In genomic region chr14:78667763-78668162, GRCm38 (mm10) we compare ENCODE assay signal across 11 mouse cellular contexts.
DNase-seq lines count a peak whose midpoint lies in the region; ATAC-seq and TF ChIP-seq lines count a peak whose summit lies in the region.
"Had no signal": no experiment of that assay in that cellular context is flagged by ENCODE, and none has a peak within 500 bp of the region (broad histone marks: within the 10 kb centered on the region; RNA-seq: fewer than 3 reads in every experiment).

No protein-coding gene starts in this region.

- WGBS in forebrain, embryonic 14.5 days: 62% methylated on average over 5 of the region's 5 CpGs
- 70% methylated on average over 5 of the region's 5 CpGs for WGBS in forebrain, embryonic 10.5 days
- 64% methylated on average over 5 of the region's 5 CpGs for WGBS in hindbrain, embryonic 13.5 days
- WGBS in hindbrain, embryonic 11.5 days: 66% methylated on average over 5 of the region's 5 CpGs
- WGBS in midbrain, embryonic 12.5 days: 59% methylated on average over 5 of the region's 5 CpGs
- WGBS in midbrain, postnatal 0 days: 62% methylated on average over 5 of the region's 5 CpGs
- 65% methylated on average over 5 of the region's 5 CpGs for WGBS in neural tube, embryonic 14.5 days
- 64% methylated on average over 5 of the region's 5 CpGs for WGBS in neural tube, embryonic 15.5 days

- H3K36me3 ChIP-seq in forebrain, embryonic 14.5 days (ENCODE audit: control insufficient read depth, insufficient read depth, low read length): no peaks in the 10 kb centered on the region
- no peaks in the 10 kb centered on the region for H3K36me3 ChIP-seq in forebrain, embryonic 10.5 days (replicated peaks)
- no peaks in the 10 kb centered on the region for H3K36me3 ChIP-seq in hindbrain, embryonic 13.5 days
- no peaks in the 10 kb centered on the region for H3K36me3 ChIP-seq in hindbrain, embryonic 11.5 days (ENCODE audit: control insufficient read depth, insufficient read depth, low read length)
- no peaks in the 10 kb centered on the region for H3K36me3 ChIP-seq in midbrain, embryonic 12.5 days
- H3K36me3 ChIP-seq in midbrain, postnatal 0 days (ENCODE audit: insufficient read depth, low read length): no peaks in the 10 kb centered on the region
- H3K36me3 ChIP-seq in neural tube, embryonic 14.5 days (ENCODE audit: control insufficient read depth, insufficient read depth, low read length): no peaks in the 10 kb centered on the region
- no peaks in the 10 kb centered on the region for H3K36me3 ChIP-seq in neural tube, embryonic 15.5 days
- H3K36me3 ChIP-seq: embryonic facial prominence, embryonic 15.5 days had no signal

- H3K27me3 ChIP-seq in forebrain, embryonic 14.5 days (replicated peaks; ENCODE audit: control insufficient read depth, insufficient read depth, low read length): no peaks in the 10 kb centered on the region
- H3K27me3 ChIP-seq in forebrain, embryonic 10.5 days (ENCODE audit: poor library complexity, severe bottlenecking): no peaks in the 10 kb centered on the region
- H3K27me3 ChIP-seq in hindbrain, embryonic 13.5 days: no peaks in the 10 kb centered on the region
- H3K27me3 ChIP-seq in hindbrain, embryonic 11.5 days (ENCODE audit: control insufficient read depth, insufficient read depth, low read length): no peaks in the 10 kb centered on the region
- no peaks in the 10 kb centered on the region for H3K27me3 ChIP-seq in midbrain, embryonic 12.5 days
- no peaks in the 10 kb centered on the region for H3K27me3 ChIP-seq in midbrain, postnatal 0 days (ENCODE audit: insufficient read depth, low read length)
- H3K27me3 ChIP-seq in neural tube, embryonic 14.5 days (ENCODE audit: control insufficient read depth, insufficient read depth, low read length): no peaks in the 10 kb centered on the region
- H3K27me3 ChIP-seq in neural tube, embryonic 15.5 days (replicated peaks): no peaks in the 10 kb centered on the region
- H3K27me3 ChIP-seq: embryonic facial prominence, embryonic 15.5 days had no signal

- H3K4me3 ChIP-seq in forebrain, embryonic 14.5 days (ENCODE audit: low read depth, low read length): no peak overlapping the region
- H3K4me3 ChIP-seq in forebrain, embryonic 10.5 days: no peak overlapping the region
- no peak overlapping the region for H3K4me3 ChIP-seq in hindbrain, embryonic 13.5 days
- H3K4me3 ChIP-seq in hindbrain, embryonic 11.5 days (ENCODE audit: low read depth, low read length): no peak overlapping the region
- no peak overlapping the region for H3K4me3 ChIP-seq in midbrain, embryonic 12.5 days
- no peak overlapping the region for H3K4me3 ChIP-seq in midbrain, postnatal 0 days (ENCODE audit: low read depth, low read length)
- H3K4me3 ChIP-seq in neural tube, embryonic 14.5 days (ENCODE audit: low read depth, low read length): no peak overlapping the region
- no peak overlapping the region for H3K4me3 ChIP-seq in neural tube, embryonic 15.5 days (replicated peaks)
- H3K4me3 ChIP-seq: embryonic facial prominence, embryonic 15.5 days; erythroblast, embryonic 14.5 days; gastrocnemius, adult 2 months had no signal

- H3K4me1 ChIP-seq in forebrain, embryonic 14.5 days (ENCODE audit: control insufficient read depth, insufficient read depth, low read length): no peaks in the 10 kb centered on the region
- H3K4me1 ChIP-seq in forebrain, embryonic 10.5 days: no peaks in the 10 kb centered on the region
- H3K4me1 ChIP-seq in hindbrain, embryonic 13.5 days (replicated peaks): no peaks in the 10 kb centered on the region
- no peaks in the 10 kb centered on the region for H3K4me1 ChIP-seq in hindbrain, embryonic 11.5 days (replicated peaks; ENCODE audit: control insufficient read depth, insufficient read depth, low read length)
- H3K4me1 ChIP-seq in midbrain, embryonic 12.5 days: no peaks in the 10 kb centered on the region
- no peaks in the 10 kb centered on the region for H3K4me1 ChIP-seq in midbrain, postnatal 0 days (ENCODE audit: insufficient read depth, low read length)
- H3K4me1 ChIP-seq in neural tube, embryonic 14.5 days (ENCODE audit: control insufficient read depth, insufficient read depth, low read length): no peaks in the 10 kb centered on the region
- 0 out of 2 replicates have a peak, but pooled peaks cover 5% of the 10 kb centered on the region for H3K4me1 ChIP-seq in neural tube, embryonic 15.5 days
- H3K4me1 ChIP-seq: embryonic facial prominence, embryonic 15.5 days had no signal

- H3K4me2 ChIP-seq in forebrain, embryonic 14.5 days (ENCODE audit: low read length): no peak overlapping the region
- no peak overlapping the region for H3K4me2 ChIP-seq in hindbrain, embryonic 13.5 days
- no peak overlapping the region for H3K4me2 ChIP-seq in hindbrain, embryonic 11.5 days (replicated peaks; ENCODE audit: low read depth, low read length)
- no peak overlapping the region for H3K4me2 ChIP-seq in midbrain, embryonic 12.5 days (replicated peaks)
- H3K4me2 ChIP-seq in midbrain, postnatal 0 days (ENCODE audit: low read depth, low read length, poor library complexity, severe bottlenecking): no peak overlapping the region
- no peak overlapping the region for H3K4me2 ChIP-seq in neural tube, embryonic 14.5 days (ENCODE audit: low read depth, low read length)
- H3K4me2 ChIP-seq in neural tube, embryonic 15.5 days: no peak overlapping the region
- H3K4me2 ChIP-seq: embryonic facial prominence, embryonic 15.5 days had no signal

- TF ChIP-seq CTCF in midbrain, postnatal 0 days (IDR thresholded peaks at IDR 0.05): no peak

- peak; percentile 34; the same call in 1 of the 2 replicates for ATAC-seq in forebrain, embryonic 14.5 days
- 0 out of 2 replicates have a peak, but pooled peaks have one; percentile 27 for ATAC-seq in hindbrain, embryonic 13.5 days (ENCODE audit: low FRiP score)
- no peak for ATAC-seq in hindbrain, embryonic 11.5 days (ENCODE audit: low FRiP score)
- 0 out of 2 replicates have a peak, but pooled peaks have one; percentile 38 for ATAC-seq in midbrain, embryonic 12.5 days (ENCODE audit: low FRiP score, low read depth)
- ATAC-seq in midbrain, postnatal 0 days (ENCODE audit: low FRiP score): no peak
- ATAC-seq in neural tube, embryonic 14.5 days (ENCODE audit: low read depth): peak; percentile 33; the same call in 1 of the 2 replicates
- ATAC-seq in neural tube, embryonic 15.5 days (ENCODE audit: low FRiP score): no peak

- no peak overlapping the region for H3K27ac ChIP-seq in forebrain, embryonic 14.5 days (ENCODE audit: low read depth, low read length)
- H3K27ac ChIP-seq in forebrain, embryonic 10.5 days: no peak overlapping the region
- no peak overlapping the region for H3K27ac ChIP-seq in hindbrain, embryonic 13.5 days
- H3K27ac ChIP-seq in hindbrain, embryonic 11.5 days (ENCODE audit: low read depth, low read length): no peak overlapping the region
- no peak overlapping the region for H3K27ac ChIP-seq in midbrain, embryonic 12.5 days (replicated peaks)
- H3K27ac ChIP-seq in midbrain, postnatal 0 days (ENCODE audit: low read depth, low read length): no peak overlapping the region
- no peak overlapping the region for H3K27ac ChIP-seq in neural tube, embryonic 14.5 days (ENCODE audit: low read depth, low read length)
- no peak overlapping the region for H3K27ac ChIP-seq in neural tube, embryonic 15.5 days (replicated peaks)
- H3K27ac ChIP-seq: embryonic facial prominence, embryonic 15.5 days; gastrocnemius, adult 2 months had no signal

- DNase-seq in forebrain, embryonic 14.5 days (ENCODE audit: low spot score): no peak
- no peak for DNase-seq in forebrain, embryonic 10.5 days (ENCODE audit: extremely low spot score, low spot score)
- DNase-seq in hindbrain, embryonic 11.5 days (ENCODE audit: low spot score): no peak
- DNase-seq in midbrain, postnatal 0 days (ENCODE audit: low spot score): no peak

- H3K9me3 ChIP-seq in forebrain, embryonic 14.5 days (replicated peaks; ENCODE audit: control insufficient read depth, low read length): no peaks in the 10 kb centered on the region
- no peaks in the 10 kb centered on the region for H3K9me3 ChIP-seq in forebrain, embryonic 10.5 days
- no peaks in the 10 kb centered on the region for H3K9me3 ChIP-seq in hindbrain, embryonic 13.5 days
- H3K9me3 ChIP-seq in hindbrain, embryonic 11.5 days (ENCODE audit: control insufficient read depth, low read length): no peaks in the 10 kb centered on the region
- no peaks in the 10 kb centered on the region for H3K9me3 ChIP-seq in midbrain, embryonic 12.5 days
- H3K9me3 ChIP-seq in midbrain, postnatal 0 days (ENCODE audit: low read length): no peaks in the 10 kb centered on the region
- no peaks in the 10 kb centered on the region for H3K9me3 ChIP-seq in neural tube, embryonic 14.5 days (ENCODE audit: control insufficient read depth, low read length)
- H3K9me3 ChIP-seq in neural tube, embryonic 15.5 days (replicated peaks): no peaks in the 10 kb centered on the region
- H3K9me3 ChIP-seq: embryonic facial prominence, embryonic 15.5 days had no signal

- no peak overlapping the region for H3K9ac ChIP-seq in forebrain, embryonic 14.5 days (ENCODE audit: low read length)
- no peak overlapping the region for H3K9ac ChIP-seq in hindbrain, embryonic 13.5 days
- H3K9ac ChIP-seq in hindbrain, embryonic 11.5 days (ENCODE audit: low read depth, low read length): no peak overlapping the region
- no peak overlapping the region for H3K9ac ChIP-seq in midbrain, embryonic 12.5 days (replicated peaks)
- no peak overlapping the region for H3K9ac ChIP-seq in midbrain, postnatal 0 days (replicated peaks; ENCODE audit: low read length, poor library complexity, severe bottlenecking)
- H3K9ac ChIP-seq in neural tube, embryonic 14.5 days (replicated peaks; ENCODE audit: low read depth, low read length): no peak overlapping the region
- no peak overlapping the region for H3K9ac ChIP-seq in neural tube, embryonic 15.5 days (replicated peaks)
- H3K9ac ChIP-seq: embryonic facial prominence, embryonic 15.5 days had no signal

Comparison
In these comparisons a context has a peak if more than half of its experiments do, and no peak if none do; other contexts are left out.
1. ATAC-seq: peak in forebrain, embryonic 14.5 days (single experiment), hindbrain, embryonic 13.5 days (single experiment), midbrain, embryonic 12.5 days (single experiment) and neural tube, embryonic 14.5 days (single experiment); none in hindbrain, embryonic 11.5 days (single experiment), midbrain, postnatal 0 days (single experiment) and neural tube, embryonic 15.5 days (single experiment).